22 mouse cellular contexts compared by ENCODE assay signal in the genomic region with DNA sequence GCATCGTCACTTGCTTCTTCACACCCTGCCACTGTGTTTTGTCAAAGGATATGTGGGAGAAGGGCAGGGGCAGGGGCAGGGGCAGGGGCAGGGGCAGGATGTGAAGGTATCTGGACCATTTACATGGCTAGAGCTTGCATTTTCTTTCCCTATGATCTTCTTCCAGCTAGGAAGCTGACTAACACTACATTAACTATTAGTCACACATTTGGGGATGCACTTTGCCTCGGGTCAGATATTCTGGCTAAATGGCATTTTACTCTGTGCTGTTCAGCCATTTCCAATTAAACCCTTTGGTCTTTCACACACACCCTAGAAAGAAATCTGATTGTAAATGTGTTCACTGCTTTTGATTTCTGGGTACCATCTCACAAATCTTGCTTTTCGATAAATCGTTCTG.
DNase-seq lines count a peak whose midpoint lies in the region; ATAC-seq and TF ChIP-seq lines count a peak whose summit lies in the region.
"Had no signal": no experiment of that assay in that cellular context is flagged by ENCODE, and none has a peak within 500 bp of the region (broad histone marks: within the 10 kb centered on the region; RNA-seq: fewer than 3 reads in every experiment).

No protein-coding gene starts in this region.

- no peaks in the 10 kb centered on the region for H3K27me3 ChIP-seq in heart, adult 2 months (ENCODE audit: control insufficient read depth, insufficient read depth, low read length)
- H3K27me3 ChIP-seq in hindbrain, postnatal 0 days (ENCODE audit: insufficient read depth, low read length): no peaks in the 10 kb centered on the region
- H3K27me3 ChIP-seq: embryonic facial prominence, embryonic 13.5 days; embryonic facial prominence, embryonic 15.5 days; forebrain, embryonic 13.5 days; forebrain, embryonic 15.5 days had no signal

- WGBS in heart, adult 2 months: 87% methylated on average over 4 of the region's 4 CpGs
- 89% methylated on average over 4 of the region's 4 CpGs for WGBS in hindbrain, postnatal 0 days

- no peaks in the 10 kb centered on the region for H3K4me1 ChIP-seq in heart, adult 2 months (ENCODE audit: control insufficient read depth, insufficient read depth, low read length)
- peaks cover 9% of the 10 kb centered on the region for H3K4me1 ChIP-seq in embryonic fibroblast, embryonic 13.5 days (ENCODE audit: control insufficient read depth, insufficient read depth, low read length)
- H3K4me1 ChIP-seq in hindbrain, postnatal 0 days (ENCODE audit: insufficient read depth, low read length): no peaks in the 10 kb centered on the region
- H3K4me1 ChIP-seq: forebrain, embryonic 13.5 days had no signal

- ATAC-seq in hindbrain, postnatal 0 days: no peak
- ATAC-seq: activated CD4-positive, CD25-positive, alpha-beta regulatory T cell, adult 4 months; forebrain, embryonic 13.5 days; forebrain, embryonic 15.5 days; forebrain, postnatal 0 days had no signal

- TF ChIP-seq POLR2A in heart, adult 2 months (IDR thresholded peaks at IDR 0.05; ENCODE audit: insufficient read depth, low read depth, low read length): no peak
- no peak for TF ChIP-seq POLR2A in embryonic fibroblast, embryonic 13.5 days (IDR thresholded peaks at IDR 0.05; ENCODE audit: low read depth, low read length)

- no peaks in the 10 kb centered on the region for H3K9me3 ChIP-seq in hindbrain, postnatal 0 days (ENCODE audit: low read length)
- H3K9me3 ChIP-seq: embryonic facial prominence, embryonic 13.5 days; embryonic facial prominence, embryonic 15.5 days; forebrain, embryonic 13.5 days; forebrain, embryonic 15.5 days had no signal

- H3K27ac ChIP-seq in heart, adult 2 months: no peak overlapping the region
- H3K27ac ChIP-seq in embryonic fibroblast, embryonic 13.5 days (ENCODE audit: insufficient read depth, low read length): peak overlapping the region; percentile 34; the same call in 1 of the 2 replicates
- H3K27ac ChIP-seq in hindbrain, postnatal 0 days: no peak overlapping the region
- H3K27ac ChIP-seq: embryonic facial prominence, embryonic 13.5 days; embryonic facial prominence, embryonic 15.5 days; forebrain, embryonic 13.5 days; forebrain, embryonic 15.5 days had no signal

- no peak overlapping the region for H3K4me2 ChIP-seq in hindbrain, postnatal 0 days (ENCODE audit: low read depth, low read length)
- H3K4me2 ChIP-seq: embryonic facial prominence, embryonic 13.5 days; embryonic facial prominence, embryonic 15.5 days; forebrain, embryonic 13.5 days; forebrain, embryonic 15.5 days had no signal

- DNase-seq in heart, adult 11 months: peak; percentile 41
- DNase-seq in heart, adult 2 months: no peak
- DNase-seq in 3T3-L1 (ENCODE audit: low read depth, low spot score): peak; percentile 64
- DNase-seq in NIH3T3 (ENCODE audit: low read depth): peak; percentile 43
- no peak for DNase-seq in cerebellum, adult 11 months
- DNase-seq in hindbrain, postnatal 0 days (ENCODE audit: low spot score): no peak
- DNase-seq: adrenal gland, adult 8-10 months; adrenal gland, postnatal 14 days; adrenal gland, postnatal 36 days; cerebellum, adult 18-20 months; cerebellum, adult 8-10 months; cerebellum, adult 9-11 months; cerebellum, postnatal 14 days; cerebellum, postnatal 36 days; embryo, embryonic 11 days; forebrain, postnatal 0 days had no signal

- no peaks in the 10 kb centered on the region for H3K79me2 ChIP-seq in heart, adult 2 months (replicated peaks; ENCODE audit: control insufficient read depth, insufficient read depth, low read length)

- H3K36me3 ChIP-seq in heart, adult 2 months (ENCODE audit: control insufficient read depth, insufficient read depth, low read length): no peaks in the 10 kb centered on the region
- H3K36me3 ChIP-seq in hindbrain, postnatal 0 days (ENCODE audit: insufficient read depth, low read length): no peaks in the 10 kb centered on the region
- H3K36me3 ChIP-seq: embryonic facial prominence, embryonic 13.5 days; embryonic facial prominence, embryonic 15.5 days; forebrain, embryonic 15.5 days had no signal

- TF ChIP-seq EP300 in heart, adult 2 months (IDR thresholded peaks at IDR 0.05; ENCODE audit: insufficient read depth, low read depth, low read length): no peak

- H3K9ac ChIP-seq in heart, adult 2 months (ENCODE audit: low read depth, low read length): no peak overlapping the region
- H3K9ac ChIP-seq in hindbrain, postnatal 0 days (replicated peaks; ENCODE audit: low read length): no peak overlapping the region
- H3K9ac ChIP-seq: embryonic facial prominence, embryonic 13.5 days; embryonic facial prominence, embryonic 15.5 days; forebrain, embryonic 13.5 days; forebrain, embryonic 15.5 days; forebrain, postnatal 0 days had no signal

- TF ChIP-seq CTCF in heart, adult 2 months (IDR thresholded peaks at IDR 0.05): no peak
- no peak for TF ChIP-seq CTCF in embryonic fibroblast, embryonic 13.5 days (IDR thresholded peaks at IDR 0.05; ENCODE audit: borderline replicate concordance, insufficient read depth, low read length)
- TF ChIP-seq CTCF in hindbrain, postnatal 0 days (IDR thresholded peaks at IDR 0.05; ENCODE audit: low read depth): no peak

- no peak overlapping the region for H3K4me3 ChIP-seq in heart, adult 2 months
- no peak overlapping the region for H3K4me3 ChIP-seq in embryonic fibroblast, embryonic 13.5 days (ENCODE audit: insufficient read depth, low read length)
- H3K4me3 ChIP-seq in hindbrain, postnatal 0 days (ENCODE audit: low read length): no peak overlapping the region
- H3K4me3 ChIP-seq: embryonic facial prominence, embryonic 13.5 days; embryonic facial prominence, embryonic 15.5 days; forebrain, embryonic 13.5 days; forebrain, embryonic 15.5 days had no signal

- intact Hi-C loops in heart, adult 2 months (cut with DNase I): no loop called here

Comparison
In these comparisons a context has a peak if more than half of its experiments do, and no peak if none do; other contexts are left out.
1. DNase-seq: peak in heart, adult 11 months (single experiment), 3T3-L1 (single experiment) and NIH3T3 (single experiment); none in heart, adult 2 months (0 of 2), cerebellum, adult 11 months (single experiment) and hindbrain, postnatal 0 days (single experiment).